Mouse (Mus musculus): ENCODE data around the gene Phc3.

- TF ChIP-seq CTCF (conservative IDR thresholded peaks at IDR 0.05; ENCODE audit: insufficient read depth, insufficient read length, low read depth, low read length) (no peak), POLR2A (IDR thresholded peaks at IDR 0.05; ENCODE audit: low read depth, low read length) (no peak)
Observed at GRCm38 (mm10) chr3:30917160-30917559, 52.1 kb downstream of the Phc3 start.

Measured in kidney, adult 2 months (tissue).